Mouse (Mus musculus) olfactory bulb, adult 2 months (tissue): ENCODE data around the gene Aes.

Source experiments
- CTCF ChIP-seq: fragments of 200-500 bp; IDR thresholded peaks from 2 replicates; pipeline ENCODE4 v1.5.1; 2012; ENCODE audit warnings: low read depth, mild to moderate bottlenecking, low read length, moderate library complexity; ENCODE audit not compliant: insufficient read depth
- POLR2A ChIP-seq: fragments of 200-500 bp; IDR thresholded peaks from 2 replicates; pipeline ENCODE4 v1.6.1; 2012; ENCODE audit warnings: mild to moderate bottlenecking, low read depth, low read length, moderate library complexity; ENCODE audit not compliant: insufficient read depth

DNA sequence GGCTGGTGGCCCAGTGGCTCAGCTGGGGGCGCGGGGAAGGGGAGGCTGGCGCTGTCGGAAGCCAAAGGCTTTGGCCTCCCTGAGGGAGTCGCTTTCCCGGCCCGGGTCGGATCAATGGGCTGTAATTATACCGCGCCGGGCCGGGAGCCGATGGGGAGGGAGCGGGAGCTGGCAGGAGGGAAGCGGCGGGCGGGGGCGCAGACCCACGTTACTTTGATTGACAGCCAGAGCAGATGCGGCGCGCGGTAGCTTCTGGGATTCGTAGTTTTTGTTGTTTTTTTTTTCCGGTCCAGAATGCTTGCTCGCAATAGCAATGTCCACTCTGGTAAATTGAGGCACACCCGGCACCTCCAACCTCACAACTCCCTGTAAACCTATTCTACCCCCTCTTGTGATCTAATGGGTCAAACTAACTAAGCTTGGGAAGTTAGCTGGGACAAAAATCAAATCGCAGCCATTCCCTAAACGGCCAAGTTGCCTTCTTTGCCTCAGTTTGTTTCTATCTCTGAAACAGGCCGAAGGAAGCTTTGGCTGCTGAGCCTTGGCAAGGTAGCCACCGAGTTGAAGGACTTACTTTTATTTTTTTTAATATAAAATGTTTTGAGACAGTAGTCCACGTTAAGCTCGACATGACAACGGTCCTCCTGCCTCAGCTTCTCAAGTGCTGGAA, 11.7 kb downstream of the Aes start:
- no peak for TF ChIP-seq CTCF
- no peak for TF ChIP-seq POLR2A
